ENCODE assay signal across 21 mouse cellular contexts in genomic region chr2:59434820-59435219, GRCm38 (mm10). TPM values are rescaled to one million over a fixed set of nuclear protein-coding genes. Genes with fewer than 3 reads are reported as not detected.
DNase-seq lines count a peak whose midpoint lies in the region; ATAC-seq lines count a peak whose summit lies in the region.
"Had no signal": no experiment of that assay in that cellular context is flagged by ENCODE, and none has a peak within 500 bp of the region (broad histone marks: within the 10 kb centered on the region; RNA-seq: fewer than 3 reads in every experiment).

No protein-coding gene starts in this region.

- no peak overlapping the region for H3K4me3 ChIP-seq in heart, embryonic 11.5 days (ENCODE audit: low read depth, low read length)

- 93% methylated on average over 9 of the region's 9 CpGs for WGBS in heart, embryonic 11.5 days (ENCODE audit: insufficient replicate concordance)

- H3K4me1 ChIP-seq in heart, embryonic 11.5 days (ENCODE audit: control insufficient read depth, insufficient read depth, low read length), result no peaks in the 10 kb centered on the region

- ATAC-seq in heart, embryonic 11.5 days (replicated peaks; ENCODE audit: insufficient number of reproducible peaks, low FRiP score, low TSS enrichment), result no peak
- ATAC-seq: activated CD4-positive, CD25-positive, alpha-beta regulatory T cell, adult 4 months; CD4-positive, CD25-positive, alpha-beta regulatory T cell, adult 4 months; Patski had no signal

- no peaks in the 10 kb centered on the region for H3K36me3 ChIP-seq in heart, embryonic 11.5 days (ENCODE audit: control insufficient read depth, insufficient read depth, low read length)
- H3K36me3 ChIP-seq: G1E had no signal

- no peak overlapping the region for H3K9ac ChIP-seq in heart, embryonic 11.5 days (ENCODE audit: low read depth, low read length)

- H3K27ac ChIP-seq in heart, embryonic 11.5 days (ENCODE audit: low read depth, low read length), result no peak overlapping the region

- no peak overlapping the region for H3K4me2 ChIP-seq in heart, embryonic 11.5 days

- no peaks in the 10 kb centered on the region for H3K9me3 ChIP-seq in heart, embryonic 11.5 days (replicated peaks; ENCODE audit: control insufficient read depth, low read length)
- H3K9me3 ChIP-seq: G1E had no signal

- no peaks in the 10 kb centered on the region for H3K27me3 ChIP-seq in heart, embryonic 11.5 days (ENCODE audit: control insufficient read depth, insufficient read depth, low read length)
- H3K27me3 ChIP-seq: CH12.LX, Patski had no signal

- peak; percentile 91 for DNase-seq in heart, adult 11 months
- DNase-seq in layer of hippocampus, adult 9-11 months, result peak; percentile 29
- DNase-seq in layer of hippocampus, adult 11-12 months (ENCODE audit: low spot score), result no peak
- DNase-seq: adrenal gland, adult 2 months; adrenal gland, adult 8-10 months; adrenal gland, postnatal 10 days; adrenal gland, postnatal 14 days; adrenal gland, postnatal 25 days; adrenal gland, postnatal 36 days; B cell, adult 2 months; cerebellum, adult 11 months; cerebellum, adult 11-12 months; cerebellum, adult 18-20 months had no signal

RNA-seq across cellular contexts. Expression of gene Dapl1, which starts 49.6 kb away (rescaled TPM):
- 0.70 TPM in 1 of 2 replicates, not detected in the other for polyA plus RNA-seq in heart, embryonic 11.5 days (2014; fragmentation: Nextera tagmentation; extraction: Ambion mirVana)
- polyA plus RNA-seq: adrenal gland, adult 2 months; brain, embryonic 14.5 days; C2C12; G1E; Patski had no signal
